Mouse (Mus musculus): ENCODE measurements around the gene Anks1. TPM values are rescaled to one million over a fixed set of nuclear protein-coding genes. Genes with fewer than 3 reads are reported as not detected.

Anks1 gene
- polyA plus RNA-seq, 1 experiment from 2014 or later = 14.9 TPM

DNA sequence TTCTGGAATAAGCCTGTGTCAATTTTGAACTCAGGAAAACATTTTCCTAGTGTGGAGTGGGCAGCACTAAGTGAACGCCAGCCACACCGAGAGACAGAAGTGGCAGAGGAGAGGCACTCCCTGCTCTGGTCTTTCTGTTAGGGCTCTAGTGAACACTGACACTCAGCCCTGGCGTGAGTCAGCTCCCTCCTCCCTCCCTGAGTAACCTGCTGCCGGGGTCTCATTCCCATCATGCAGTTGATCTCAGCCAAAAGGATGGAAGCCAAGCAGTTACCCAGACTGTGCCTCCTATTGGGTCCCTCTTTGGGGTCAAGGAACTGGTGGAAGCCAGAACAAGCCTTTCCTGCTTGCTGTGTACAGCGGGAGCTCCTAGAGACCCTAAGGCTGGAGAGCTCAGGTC, 138.4 kb downstream of the Anks1 start:
- no peak overlapping the region for H3K9ac ChIP-seq
- H3K9me3 ChIP-seq = no peaks in the 10 kb centered on the region
- H3K27me3 ChIP-seq (replicated peaks) = no peaks in the 10 kb centered on the region
- H3K36me3 ChIP-seq = peaks cover 21% of the 10 kb centered on the region
- H3K27ac ChIP-seq = no peak overlapping the region
- 80% methylated on average over 5 of the region's 5 CpGs for WGBS
- H3K4me1 ChIP-seq = no peaks in the 10 kb centered on the region
- no peak for ATAC-seq (ENCODE audit: insufficient read depth, low FRiP score, low read depth)
- no peak overlapping the region for H3K4me3 ChIP-seq (replicated peaks)
- H3K4me2 ChIP-seq = no peak overlapping the region

DNA sequence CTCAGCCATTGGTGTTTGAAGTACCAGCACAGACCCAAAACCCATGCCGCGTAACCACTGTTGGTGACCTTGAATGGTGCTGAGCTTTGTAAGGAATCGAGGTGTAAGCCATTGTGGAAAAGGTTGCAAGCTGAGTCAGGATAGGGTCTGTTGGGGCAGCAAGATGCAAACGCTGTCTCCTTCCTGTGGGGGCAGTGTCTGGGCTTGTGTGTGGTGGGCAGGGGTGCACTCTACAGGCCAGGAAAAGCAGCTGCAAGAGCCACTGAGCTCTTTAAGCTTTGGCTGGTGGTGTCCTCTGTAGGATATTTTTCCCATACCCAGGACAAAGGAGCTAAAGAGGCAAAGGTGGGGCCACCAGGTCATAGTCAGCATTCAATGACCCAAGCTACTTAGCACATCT, 139.3 kb downstream of the Anks1 start:
- H3K36me3 ChIP-seq = peaks cover 24% of the 10 kb centered on the region
- no peak overlapping the region for H3K4me2 ChIP-seq
- 52% methylated on average over 4 of the region's 4 CpGs for WGBS
- no peaks in the 10 kb centered on the region for H3K27me3 ChIP-seq (replicated peaks)
- no peak overlapping the region for H3K9ac ChIP-seq
- H3K9me3 ChIP-seq = no peaks in the 10 kb centered on the region
- no peak overlapping the region for H3K27ac ChIP-seq
- H3K4me3 ChIP-seq (replicated peaks) = no peak overlapping the region
- no peaks in the 10 kb centered on the region for H3K4me1 ChIP-seq
- 0 out of 2 replicates have a peak, but pooled peaks have one; percentile 54 for ATAC-seq (ENCODE audit: insufficient read depth, low FRiP score, low read depth)

DNA sequence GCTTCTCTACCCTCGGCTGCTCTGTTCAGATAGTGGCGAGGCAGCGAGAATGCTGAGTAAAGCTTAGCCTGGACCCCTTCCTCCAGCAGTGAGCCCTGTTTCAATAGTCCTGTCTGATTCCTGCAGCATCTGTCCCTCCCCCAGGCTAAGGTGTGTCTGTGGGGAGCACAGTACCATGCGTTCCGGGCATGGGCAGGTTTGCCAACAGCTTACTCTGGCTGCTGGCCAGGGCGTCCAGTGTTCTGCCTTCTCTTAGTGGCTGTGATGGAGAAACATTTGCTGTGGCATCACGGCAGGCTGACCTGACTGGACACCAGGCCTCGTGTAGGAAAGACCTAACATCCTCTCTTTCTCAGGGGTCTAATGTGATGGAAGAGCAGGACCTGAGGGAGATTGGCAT, 141.1 kb downstream of the Anks1 start:
- H3K9ac ChIP-seq = no peak overlapping the region
- H3K4me1 ChIP-seq = no peaks in the 10 kb centered on the region
- H3K4me3 ChIP-seq (replicated peaks) = no peak overlapping the region
- no peak for ATAC-seq (ENCODE audit: insufficient read depth, low FRiP score, low read depth)
- no peaks in the 10 kb centered on the region for H3K9me3 ChIP-seq
- WGBS = 90% methylated on average over 8 of the region's 8 CpGs
- no peak overlapping the region for H3K27ac ChIP-seq
- peaks cover 28% of the 10 kb centered on the region for H3K36me3 ChIP-seq
- no peaks in the 10 kb centered on the region for H3K27me3 ChIP-seq (replicated peaks)
- H3K4me2 ChIP-seq = no peak overlapping the region

DNA sequence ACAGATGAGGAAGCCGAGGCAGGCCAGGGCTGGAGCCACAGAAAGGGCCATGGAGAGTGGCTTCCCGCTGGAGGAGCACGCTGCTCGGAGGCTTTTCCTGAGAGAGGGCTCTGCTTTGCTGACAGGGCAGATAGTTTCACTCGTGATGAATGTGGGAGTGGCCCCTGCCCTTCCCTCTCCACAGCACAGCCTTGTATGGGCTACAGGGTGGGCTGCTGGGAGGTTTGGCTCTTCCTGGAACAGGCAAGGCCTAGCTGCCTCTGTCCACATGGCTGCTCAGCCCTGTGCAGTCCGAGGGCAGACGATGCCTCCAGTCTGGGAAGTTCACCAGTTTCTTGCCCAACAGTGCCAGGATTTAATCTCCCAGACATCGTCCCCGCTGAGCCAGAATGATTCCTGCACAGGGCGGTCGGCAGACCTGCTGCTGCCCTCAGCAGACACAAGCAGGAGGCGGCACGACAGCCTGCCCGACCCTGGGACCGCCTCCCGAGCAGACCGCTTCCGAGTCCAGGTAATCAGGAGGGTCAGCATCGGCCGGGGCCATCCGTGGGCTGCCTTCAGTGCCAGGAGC, 143.3 kb downstream of the Anks1 start:
- H3K27me3 ChIP-seq (replicated peaks) = no peaks in the 10 kb centered on the region
- WGBS = 75% methylated on average over 21 of the region's 21 CpGs
- peaks cover 31% of the 10 kb centered on the region for H3K36me3 ChIP-seq
- H3K4me2 ChIP-seq = no peak overlapping the region
- no peak overlapping the region for H3K4me3 ChIP-seq (replicated peaks)
- ATAC-seq (ENCODE audit: insufficient read depth, low FRiP score, low read depth) = peak; percentile 33; the same call in 1 of the 2 replicates
- no peaks in the 10 kb centered on the region for H3K4me1 ChIP-seq
- H3K27ac ChIP-seq = no peak overlapping the region
- no peaks in the 10 kb centered on the region for H3K9me3 ChIP-seq
- H3K9ac ChIP-seq = no peak overlapping the region

DNA sequence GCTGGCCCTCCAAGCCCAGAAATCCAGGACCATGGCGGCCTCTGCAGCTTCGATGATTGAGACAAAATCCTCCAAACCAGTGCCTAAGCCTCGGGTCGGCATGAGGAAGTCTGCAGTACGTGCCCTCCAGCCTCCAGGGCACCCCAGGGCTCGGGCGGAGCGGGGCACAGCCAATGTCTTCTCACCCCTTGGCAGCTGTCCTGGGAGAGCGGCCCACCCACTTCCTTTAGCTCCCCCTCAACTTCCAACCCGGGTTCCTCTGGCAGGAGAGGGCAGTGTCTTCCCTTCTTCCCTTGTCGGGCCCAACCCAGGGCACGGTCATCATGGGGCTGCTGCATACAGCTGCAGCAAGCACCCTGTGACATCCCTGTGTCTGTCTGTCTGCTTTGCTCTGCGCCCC, 149.2 kb downstream of the Anks1 start:
- 87% methylated on average over 13 of the region's 13 CpGs for WGBS
- Histone ChIP-seq H3K4me2 (no peak overlapping the region), H3K9ac (no peak overlapping the region), H3K36me3 (peaks cover 23% of the 10 kb centered on the region), H3K4me1 (no peaks in the 10 kb centered on the region), H3K9me3 (no peaks in the 10 kb centered on the region), H3K4me3 (replicated peaks) (no peak overlapping the region), H3K27me3 (replicated peaks) (no peaks in the 10 kb centered on the region), H3K27ac (no peak overlapping the region)
- ATAC-seq (ENCODE audit: insufficient read depth, low FRiP score, low read depth) = no peak

DNA sequence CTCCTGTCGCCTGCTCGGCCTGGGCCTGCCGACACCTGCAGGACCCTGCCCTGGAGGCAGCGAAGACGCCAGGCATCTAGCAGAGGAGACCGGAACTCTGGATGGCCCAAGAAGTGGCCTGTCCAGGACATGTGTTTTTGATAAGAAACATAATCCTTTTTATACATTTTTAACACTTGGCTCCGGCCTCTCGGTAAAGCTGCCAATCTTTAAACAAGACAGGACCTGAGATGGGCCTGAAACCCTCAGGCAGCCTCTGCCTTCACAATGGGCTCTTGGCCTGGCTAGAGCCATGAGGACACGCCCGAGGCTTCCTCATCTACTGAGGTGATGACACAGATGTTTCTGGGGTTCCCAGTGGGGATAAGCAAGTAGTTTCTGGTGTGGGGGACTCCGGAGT, 151.6 kb downstream of the Anks1 start:
- ATAC-seq (ENCODE audit: insufficient read depth, low FRiP score, low read depth) = no peak
- 87% methylated on average over 11 of the region's 11 CpGs for WGBS
- no peaks in the 10 kb centered on the region for H3K9me3 ChIP-seq
- H3K4me2 ChIP-seq = no peak overlapping the region
- H3K27ac ChIP-seq = no peak overlapping the region
- H3K4me3 ChIP-seq (replicated peaks) = no peak overlapping the region
- H3K36me3 ChIP-seq = peaks cover 17% of the 10 kb centered on the region
- H3K9ac ChIP-seq = no peak overlapping the region
- no peaks in the 10 kb centered on the region for H3K4me1 ChIP-seq
- H3K27me3 ChIP-seq (replicated peaks) = no peaks in the 10 kb centered on the region

DNA sequence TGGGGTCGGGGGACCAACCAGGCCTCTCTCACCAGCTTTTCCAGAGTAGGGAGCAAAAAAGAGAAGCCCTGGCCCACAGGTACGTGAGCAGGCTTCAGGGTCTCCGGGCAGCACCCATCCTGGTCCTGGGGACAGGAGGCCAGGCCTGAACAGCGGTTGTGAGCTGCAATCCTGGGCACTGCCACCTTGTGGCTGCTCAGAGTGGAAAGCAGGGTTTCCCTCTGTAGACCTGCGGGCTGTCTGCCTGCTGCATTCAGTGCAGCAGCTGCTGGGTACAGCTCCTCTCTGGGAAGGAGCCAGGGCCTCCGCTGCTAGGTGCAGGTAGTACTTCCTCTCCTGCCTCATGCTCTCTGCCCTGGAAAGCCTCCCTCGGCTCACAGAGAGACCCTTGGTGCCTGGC, 152.4 kb downstream of the Anks1 start:
- H3K27me3 ChIP-seq (replicated peaks) = no peaks in the 10 kb centered on the region
- no peak overlapping the region for H3K4me3 ChIP-seq (replicated peaks)
- H3K4me2 ChIP-seq = no peak overlapping the region
- no peak for ATAC-seq (ENCODE audit: insufficient read depth, low FRiP score, low read depth)
- no peaks in the 10 kb centered on the region for H3K9me3 ChIP-seq
- H3K9ac ChIP-seq = no peak overlapping the region
- WGBS = 55% methylated on average over 7 of the region's 7 CpGs
- no peaks in the 10 kb centered on the region for H3K4me1 ChIP-seq
- H3K36me3 ChIP-seq = peaks cover 13% of the 10 kb centered on the region
- H3K27ac ChIP-seq = no peak overlapping the region

DNA sequence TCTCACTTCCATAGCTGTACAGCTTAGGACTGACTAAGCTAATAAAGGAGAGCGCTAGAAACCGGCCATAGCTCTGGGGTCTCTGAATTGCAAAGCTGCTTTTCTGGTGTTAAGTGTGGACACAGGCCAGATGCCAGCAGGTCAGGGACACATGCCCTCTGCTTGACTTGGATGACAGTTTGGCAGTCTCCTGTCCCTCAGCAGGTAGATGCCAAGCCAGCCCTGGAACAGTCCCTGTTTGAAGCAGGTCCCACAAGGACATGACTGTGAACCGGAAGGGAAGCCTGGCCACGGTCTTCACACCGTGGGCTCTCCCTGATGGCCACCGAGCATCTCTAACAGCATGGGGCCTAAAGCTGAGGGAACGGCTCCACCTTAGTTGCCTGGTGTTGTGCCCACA, 153.6 kb downstream of the Anks1 start:
- no peak overlapping the region for H3K4me2 ChIP-seq
- WGBS = 89% methylated on average over 7 of the region's 7 CpGs
- H3K9me3 ChIP-seq = no peaks in the 10 kb centered on the region
- no peaks in the 10 kb centered on the region for H3K4me1 ChIP-seq
- no peaks in the 10 kb centered on the region for H3K27me3 ChIP-seq (replicated peaks)
- H3K4me3 ChIP-seq (replicated peaks) = no peak overlapping the region
- H3K27ac ChIP-seq = no peak overlapping the region
- H3K36me3 ChIP-seq = peaks cover 13% of the 10 kb centered on the region
- H3K9ac ChIP-seq = no peak overlapping the region
- no peak for ATAC-seq (ENCODE audit: insufficient read depth, low FRiP score, low read depth)

DNA sequence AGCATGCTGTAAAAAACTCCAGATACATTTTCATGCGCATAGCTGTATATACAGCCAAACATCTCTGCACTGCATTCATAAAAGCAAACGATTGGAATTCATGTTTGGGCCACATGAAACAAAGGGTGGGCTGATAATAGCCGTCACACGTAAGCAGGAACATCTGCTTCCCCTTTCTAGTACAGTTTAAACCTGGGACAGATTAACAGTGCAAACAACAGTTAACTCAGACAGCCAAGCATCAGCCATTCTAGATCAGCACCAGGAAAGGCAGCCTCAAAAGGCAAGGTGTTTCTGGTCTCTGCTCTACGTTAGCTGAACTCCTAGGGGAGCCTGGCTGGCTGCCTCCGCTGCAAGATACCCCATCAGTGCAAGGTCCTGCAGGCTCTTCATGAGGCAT, 154.1 kb downstream of the Anks1 start:
- H3K9ac ChIP-seq = no peak overlapping the region
- peaks cover 13% of the 10 kb centered on the region for H3K36me3 ChIP-seq
- no peak overlapping the region for H3K27ac ChIP-seq
- ATAC-seq (ENCODE audit: insufficient read depth, low FRiP score, low read depth) = no peak
- H3K4me2 ChIP-seq = no peak overlapping the region
- no peaks in the 10 kb centered on the region for H3K4me1 ChIP-seq
- no peak overlapping the region for H3K4me3 ChIP-seq (replicated peaks)
- no peaks in the 10 kb centered on the region for H3K27me3 ChIP-seq (replicated peaks)
- no peaks in the 10 kb centered on the region for H3K9me3 ChIP-seq
- 73% methylated on average over 6 of the region's 6 CpGs for WGBS

DNA sequence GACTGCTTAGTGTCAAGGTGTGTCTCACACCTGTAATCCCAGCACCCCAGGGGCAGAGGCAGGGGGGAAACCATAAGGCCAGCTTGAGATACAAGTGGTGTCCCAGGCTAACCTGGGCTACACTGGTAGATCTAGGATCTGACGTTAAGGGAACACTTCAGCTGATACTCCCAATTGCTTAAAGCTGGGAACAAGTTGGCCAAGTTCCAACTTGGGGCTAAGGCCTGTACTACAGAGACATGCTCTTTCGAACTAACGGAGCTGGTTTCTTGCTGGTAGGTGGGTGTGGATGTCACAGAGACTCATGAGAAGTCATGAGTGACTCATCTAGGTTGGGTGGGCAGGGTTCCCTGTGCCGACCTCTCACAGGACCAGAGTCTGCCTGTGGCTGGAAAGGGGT, 158.2 kb downstream of the Anks1 start:
- Histone ChIP-seq H3K27me3 (replicated peaks) (0 out of 2 replicates have a peak, but pooled peaks cover 3% of the 10 kb centered on the region), H3K27ac (no peak overlapping the region), H3K4me3 (replicated peaks) (no peak overlapping the region), H3K4me1 (no peaks in the 10 kb centered on the region), H3K9ac (no peak overlapping the region), H3K4me2 (no peak overlapping the region), H3K9me3 (no peaks in the 10 kb centered on the region), H3K36me3 (no peaks in the 10 kb centered on the region)
- WGBS = 60% methylated on average over 4 of the region's 4 CpGs
- no peak for ATAC-seq (ENCODE audit: insufficient read depth, low FRiP score, low read depth)

DNA sequence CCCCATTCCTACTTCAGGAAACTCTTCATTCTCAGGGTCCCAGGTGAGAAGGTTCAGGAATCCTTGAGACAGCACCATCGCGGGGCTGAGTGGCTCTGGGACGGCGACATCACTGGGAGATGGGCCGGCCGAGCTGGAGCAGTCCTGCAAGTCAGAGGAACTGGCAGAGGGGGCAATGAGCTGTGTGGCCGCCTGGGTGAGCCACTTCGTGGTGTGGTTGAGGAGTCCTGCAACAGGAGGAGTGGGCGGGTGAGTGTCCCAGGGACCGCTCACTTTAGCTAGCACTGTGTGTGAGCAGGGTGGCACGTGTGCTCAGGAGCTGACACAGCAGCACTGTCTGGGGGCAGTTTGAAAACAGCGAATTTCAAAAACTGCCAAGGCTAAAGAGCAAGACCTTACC, 160.3 kb downstream of the Anks1 start:
- Histone ChIP-seq H3K4me2 (no peak overlapping the region), H3K27ac (no peak overlapping the region), H3K9me3 (no peaks in the 10 kb centered on the region), H3K9ac (no peak overlapping the region), H3K4me1 (no peaks in the 10 kb centered on the region), H3K27me3 (replicated peaks) (0 out of 2 replicates have a peak, but pooled peaks cover 3% of the 10 kb centered on the region), H3K36me3 (no peaks in the 10 kb centered on the region), H3K4me3 (replicated peaks) (no peak overlapping the region)
- no peak for ATAC-seq (ENCODE audit: insufficient read depth, low FRiP score, low read depth)
- WGBS = 15% methylated on average over 12 of the region's 12 CpGs

DNA sequence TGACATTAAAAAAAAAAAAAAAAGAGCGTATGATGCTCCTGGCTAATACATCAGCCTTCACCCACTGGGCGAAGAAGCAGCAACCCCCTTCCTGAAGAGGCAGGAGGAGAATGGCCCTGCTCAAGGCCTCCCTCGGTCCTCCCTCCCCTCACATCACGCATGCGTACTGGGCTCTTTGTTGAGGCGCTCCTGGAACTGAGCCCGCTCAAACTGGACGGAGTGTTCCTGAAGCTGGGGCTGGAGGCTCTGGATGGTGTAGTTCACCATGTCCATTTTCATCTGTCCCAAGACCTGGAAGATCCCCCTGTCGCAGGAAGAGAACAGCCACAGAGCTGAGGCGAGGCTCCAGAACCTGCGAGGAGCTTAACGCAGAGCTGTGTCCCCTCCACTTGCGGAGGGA, 161.2 kb downstream of the Anks1 start:
- Histone ChIP-seq H3K4me3 (replicated peaks) (no peak overlapping the region), H3K27ac (no peak overlapping the region), H3K9ac (no peak overlapping the region), H3K4me1 (no peaks in the 10 kb centered on the region), H3K27me3 (replicated peaks) (0 out of 2 replicates have a peak, but pooled peaks cover 3% of the 10 kb centered on the region), H3K9me3 (no peaks in the 10 kb centered on the region), H3K4me2 (no peak overlapping the region), H3K36me3 (no peaks in the 10 kb centered on the region)
- no peak for ATAC-seq (ENCODE audit: insufficient read depth, low FRiP score, low read depth)
- 86% methylated on average over 13 of the region's 13 CpGs for WGBS

DNA sequence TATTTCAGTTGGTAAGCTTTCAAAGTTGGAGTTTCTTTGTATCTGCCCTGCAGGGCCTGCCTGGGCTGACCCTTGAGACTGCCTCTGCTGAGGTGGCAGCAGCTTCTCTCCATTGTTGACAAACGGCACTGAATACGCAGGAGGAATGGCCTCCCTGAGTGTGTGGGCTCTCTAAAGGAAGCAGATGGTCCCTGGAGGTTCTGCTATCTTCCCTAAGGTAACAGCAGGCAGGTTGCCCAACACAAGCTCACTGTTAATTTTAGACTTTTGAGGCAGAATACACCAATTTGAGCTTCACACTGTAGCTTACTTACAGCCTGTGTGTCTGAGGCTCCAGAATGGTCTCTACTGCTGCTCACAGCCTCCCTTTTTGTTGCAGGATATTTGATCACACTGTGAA, 163.6 kb downstream of the Anks1 start:
- 55% methylated on average over 2 of the region's 2 CpGs for WGBS
- ATAC-seq (ENCODE audit: insufficient read depth, low FRiP score, low read depth) = no peak

More for the DNA sequence above, 163.6 kb downstream of the Anks1 start:
- Histone ChIP-seq H3K36me3 (no peaks in the 10 kb centered on the region), H3K9ac (no peak overlapping the region), H3K27ac (no peak overlapping the region), H3K4me3 (replicated peaks) (no peak overlapping the region), H3K4me2 (no peak overlapping the region), H3K9me3 (no peaks in the 10 kb centered on the region), H3K4me1 (no peaks in the 10 kb centered on the region), H3K27me3 (replicated peaks) (0 out of 2 replicates have a peak, but pooled peaks cover 3% of the 10 kb centered on the region)

Data from stomach, embryonic 15.5 days (tissue).